Mouse (Mus musculus) limb, embryonic 14.5 days (tissue): ENCODE data around the gene Serpina16. TPM values are rescaled to one million over a fixed set of nuclear protein-coding genes. Genes with fewer than 3 reads are reported as not detected.

Source experiments
- ATAC-seq: fragments of 200-750 bp; cut with Nextera tagmentation; 2 replicates; pipeline ENCODE4 v1.8.0; 2017; ENCODE audit warnings: low read depth, moderate number of reproducible peaks, moderate TSS enrichment; ENCODE audit not compliant: low FRiP score
- DNase-seq: peaks from one replicate; pipeline ENCODE4 v3.0.0-alpha.2; 2015; ENCODE audit warnings: low spot score
- H3K27ac ChIP-seq: fragments of 300-500 bp; sonication (generic); replicated peaks from 2 replicates; pipeline ENCODE4 v1.5.1; 2014; ENCODE audit warnings: low read depth, mild to moderate bottlenecking, low read length, moderate library complexity, mixed read lengths
- H3K27me3 ChIP-seq: fragments of 300-500 bp; sonication (generic); 2 replicates; pipeline ENCODE4 v1.6.1; 2014; ENCODE audit warnings: low read length, mixed read lengths; ENCODE audit not compliant: control insufficient read depth, insufficient read depth
- H3K36me3 ChIP-seq: fragments of 300-500 bp; sonication (generic); 2 replicates; pipeline ENCODE4 v1.6.1; 2014; ENCODE audit warnings: mild to moderate bottlenecking, low read length, moderate library complexity, mixed read lengths; ENCODE audit not compliant: control insufficient read depth, insufficient read depth
- H3K4me1 ChIP-seq: fragments of 300-500 bp; sonication (generic); 2 replicates; pipeline ENCODE4 v1.6.1; 2014; ENCODE audit warnings: antibody characterized with exemption, low read length, mixed read lengths; ENCODE audit not compliant: control insufficient read depth, insufficient read depth
- H3K4me2 ChIP-seq: fragments of 300-500 bp; sonication (generic); replicated peaks from 2 replicates; pipeline ENCODE4 v1.6.1; 2014; ENCODE audit warnings: low read depth, mild to moderate bottlenecking, low read length, moderate library complexity; ENCODE audit not compliant: severe bottlenecking
- H3K4me3 ChIP-seq: fragments of 300-500 bp; sonication (generic); replicated peaks from 2 replicates; pipeline ENCODE4 v1.5.1; 2014; ENCODE audit warnings: low read length
- H3K9ac ChIP-seq: fragments of 300-500 bp; sonication (generic); 2 replicates; pipeline ENCODE4 v1.6.1; 2014; ENCODE audit warnings: mild to moderate bottlenecking, low read depth, low read length, moderate library complexity; ENCODE audit not compliant: severe bottlenecking
- H3K9me3 ChIP-seq: fragments of 300-500 bp; sonication (generic); 2 replicates; pipeline ENCODE4 v1.6.1; 2016; ENCODE audit warnings: low read length; ENCODE audit not compliant: control insufficient read depth
- POLR2A ChIP-seq: fragments of 200-500 bp; IDR thresholded peaks from 2 replicates; pipeline ENCODE4 v1.8.0; 2012; ENCODE audit warnings: inconsistent platforms, mild to moderate bottlenecking, moderate library complexity, borderline replicate concordance; ENCODE audit not compliant: insufficient read depth, insufficient read length; ENCODE audit errors: extremely low read depth
- WGBS: fragments of 180-500 bp; shearing (Covaris S2); extraction: QIAGEN DNeasy Blood & Tissue Kit; methylation state at CpG from one replicate; pipeline ENCODE4 v1.1.7; 2014; 5-methylcytosine and 5-hydroxymethylcytosine counted together
- polyA plus RNA-seq, 2 experiments: library from polyadenylated mRNA; depleted of rRNA in 1 of 2; stranded (reverse) in 1 of 2; unstranded in 1 of 2; fragments of >200 nt; fragmentation: Nextera tagmentation in 1 of 2; extraction: Ambion mirVana in 1 of 2; gene quantifications; 2 replicates each; pipeline versions ENCODE4 v1.2.1 to v1.2.3; 2012 to 2014

Gene Serpina16
- polyA plus RNA-seq, 2 experiments: not detected

GRCm38 (mm10) chr12:103695429-103695828 lies 19.5 kb upstream of the Serpina16 start, which contains the start of gene Serpina1f:
Serpina1f (minus strand) TSS chr12:103695529.
- WGBS: 83% methylated on average over 8 of the region's 8 CpGs
- TF ChIP-seq POLR2A: no peak

GRCm38 (mm10) chr12:103688221-103688814 lies 12.4 kb upstream of the Serpina16 start:
- no peaks in the 10 kb centered on the region for H3K4me1 ChIP-seq
- H3K27ac ChIP-seq: no peak overlapping the region
- 26% methylated on average over 3 of the region's 3 CpGs for WGBS
- no peak overlapping the region for H3K4me2 ChIP-seq
- no peak overlapping the region for H3K4me3 ChIP-seq
- TF ChIP-seq POLR2A: no peak
- ATAC-seq: no peak
- no peak overlapping the region for H3K9ac ChIP-seq
- no peaks in the 10 kb centered on the region for H3K9me3 ChIP-seq
- no peak for DNase-seq
- no peaks in the 10 kb centered on the region for H3K36me3 ChIP-seq
- no peaks in the 10 kb centered on the region for H3K27me3 ChIP-seq

More at GRCm38 (mm10) chr12:103695429-103695828, 19.5 kb upstream of the Serpina16 start, which contains the start of gene Serpina1f:
- Histone ChIP-seq H3K9ac (no peak within 1 kb of the TSS), H3K4me2 (no peak within 1 kb of the TSS), H3K4me3 (no peak within 1 kb of the TSS), H3K9me3 (no peaks in the 10 kb centered on the region), H3K27ac (no peak within 1 kb of the TSS), H3K27me3 (no peaks in the 10 kb centered on the region), H3K4me1 (no peaks in the 10 kb centered on the region), H3K36me3 (no peaks in the 10 kb centered on the region)
- DNase-seq: no peak
- ATAC-seq: no peak

- no peak for DNase-seq
- Histone ChIP-seq H3K9ac (no peak overlapping the region), H3K36me3 (no peaks in the 10 kb centered on the region), H3K4me1 (no peaks in the 10 kb centered on the region), H3K4me2 (no peak overlapping the region), H3K27me3 (no peaks in the 10 kb centered on the region), H3K4me3 (no peak overlapping the region), H3K27ac (no peak overlapping the region), H3K9me3 (no peaks in the 10 kb centered on the region)
- no peak for TF ChIP-seq POLR2A
- ATAC-seq: no peak
- 70% methylated on average over 7 of the region's 7 CpGs for WGBS
Measured at GRCm38 (mm10) chr12:103687021-103687420, 11.1 kb upstream of the Serpina16 start.

- ATAC-seq: no peak
- 70% methylated on average over 3 of the region's 3 CpGs for WGBS
- H3K27me3 ChIP-seq: no peaks in the 10 kb centered on the region
- no peak overlapping the region for H3K27ac ChIP-seq
- no peaks in the 10 kb centered on the region for H3K9me3 ChIP-seq
- no peak for TF ChIP-seq POLR2A
- no peaks in the 10 kb centered on the region for H3K4me1 ChIP-seq
- H3K4me2 ChIP-seq: no peak overlapping the region
- no peak overlapping the region for H3K9ac ChIP-seq
- no peak for DNase-seq
- H3K4me3 ChIP-seq: no peak overlapping the region
- no peaks in the 10 kb centered on the region for H3K36me3 ChIP-seq
Measured at GRCm38 (mm10) chr12:103686050-103686449, 10.1 kb upstream of the Serpina16 start.

- TF ChIP-seq POLR2A: no peak
- no peaks in the 10 kb centered on the region for H3K27me3 ChIP-seq
- ATAC-seq: no peak
- H3K4me3 ChIP-seq: no peak overlapping the region
- no peak overlapping the region for H3K9ac ChIP-seq
- WGBS: 48% methylated on average over 3 of the region's 3 CpGs
- no peaks in the 10 kb centered on the region for H3K36me3 ChIP-seq
- DNase-seq: no peak
- H3K27ac ChIP-seq: no peak overlapping the region
- H3K4me1 ChIP-seq: no peaks in the 10 kb centered on the region
- no peak overlapping the region for H3K4me2 ChIP-seq
- no peaks in the 10 kb centered on the region for H3K9me3 ChIP-seq
Measured at GRCm38 (mm10) chr12:103685386-103685785, 9.4 kb upstream of the Serpina16 start.
